Mouse (Mus musculus): ENCODE data around the gene Pepd. TPM values are rescaled to one million over a fixed set of nuclear protein-coding genes. Genes with fewer than 3 reads are reported as not detected.
A peak's percentile ranks its signal among the peaks of the same experiment; 100 is the strongest.

The Pepd gene
- polyA plus RNA-seq, 1 experiment from 2014 or later, result 68.4 TPM

DNA sequence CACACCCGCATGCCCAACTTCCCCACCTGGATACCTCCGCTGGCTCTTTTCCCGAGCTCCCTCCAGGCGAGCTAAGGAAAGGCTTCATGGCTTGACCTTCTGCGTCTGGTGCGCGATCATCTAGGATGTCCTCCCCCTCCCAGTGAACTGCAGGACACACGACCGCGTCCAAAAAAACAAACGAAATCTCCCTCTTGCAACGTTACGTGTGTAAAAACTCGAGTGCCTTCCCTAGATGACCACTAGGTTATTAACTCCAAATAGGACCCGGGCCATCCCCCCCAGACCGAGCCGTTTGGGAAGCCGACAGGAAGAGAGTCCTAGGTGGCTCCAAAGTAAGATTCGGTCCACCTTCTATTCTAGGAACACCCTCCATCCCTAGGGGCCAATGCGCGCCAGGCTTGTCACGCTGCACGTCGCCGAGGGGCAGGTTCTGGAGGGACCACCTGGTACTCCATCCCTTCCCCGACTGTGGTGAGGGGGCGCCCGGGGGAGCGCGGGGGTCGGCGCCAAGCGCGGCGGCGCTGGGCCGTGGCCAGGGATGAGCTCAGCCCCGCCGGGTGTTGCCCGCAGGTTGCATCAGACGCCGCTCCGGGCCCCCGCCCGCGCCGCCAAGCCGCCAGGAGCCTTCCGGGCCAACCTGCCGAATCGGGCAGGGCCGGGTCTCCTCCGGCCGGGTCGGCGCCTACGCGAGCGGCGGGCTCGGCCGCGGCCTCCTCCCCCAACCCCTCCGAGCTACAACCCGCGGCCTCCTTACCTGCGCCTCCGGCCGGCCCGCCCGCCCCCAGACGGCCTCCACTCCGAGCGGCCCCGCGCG is 143.6 kb downstream of the Pepd start:
- Histone ChIP-seq H3K36me3 (replicated peaks; ENCODE audit: control insufficient read depth, insufficient read depth, low read depth, low read length) (no peaks in the 10 kb centered on the region), H3K4me1 (ENCODE audit: control insufficient read depth, insufficient read depth, low read length) (0 out of 2 replicates have a peak, but pooled peaks cover 2% of the 10 kb centered on the region), H3K4me3 (ENCODE audit: low read depth, low read length) (peak overlapping the region; percentile 89), H3K9me3 (replicated peaks; ENCODE audit: control insufficient read depth, low read length) (no peaks in the 10 kb centered on the region), H3K9ac (replicated peaks; ENCODE audit: low read length) (peak overlapping the region; percentile 89), H3K27me3 (ENCODE audit: control insufficient read depth, insufficient read depth, low read length) (no peaks in the 10 kb centered on the region), H3K4me2 (ENCODE audit: low read depth, low read length) (peak overlapping the region; percentile 60), H3K27ac (replicated peaks; ENCODE audit: low read depth, low read length) (peak overlapping the region; percentile 72)
- DNase-seq (ENCODE audit: low spot score), result peak; percentile 53
- peak; percentile 95 for ATAC-seq (replicated peaks; ENCODE audit: insufficient number of reproducible peaks, low FRiP score, low TSS enrichment, low read depth)
- under 1% methylated on average over 53 of the region's 77 CpGs for WGBS

DNA sequence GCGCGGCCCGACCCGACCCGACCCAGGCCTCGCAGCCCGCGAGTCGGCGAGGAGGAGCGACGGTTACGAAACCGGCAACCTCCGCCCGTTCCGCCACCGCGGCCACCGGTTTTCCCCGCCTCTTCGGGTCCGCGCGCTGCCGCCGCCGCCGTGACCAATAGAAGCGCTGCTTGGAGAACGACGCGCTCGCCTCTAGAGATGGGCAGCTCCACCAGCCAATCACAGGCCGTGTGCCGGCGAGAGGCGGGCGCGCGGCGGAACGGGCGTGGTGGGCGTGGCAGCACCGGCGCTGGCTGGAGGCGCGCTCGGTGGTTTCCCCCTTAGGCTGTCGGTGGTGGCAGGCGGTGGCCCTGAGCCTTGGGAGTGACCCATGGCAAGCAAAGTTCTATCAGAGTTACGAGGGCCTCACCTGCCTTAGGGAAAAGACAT is 144.3 kb downstream of the Pepd start, which contains the start of gene Cebpg:
Gene Cebpg (minus strand): TSS at position 138 of the 429 bp plus-strand sequence.
- under 1% methylated on average over 47 of the region's 53 CpGs for WGBS
- Histone ChIP-seq H3K27me3 (ENCODE audit: control insufficient read depth, insufficient read depth, low read length) (no peaks in the 10 kb centered on the region), H3K4me3 (ENCODE audit: low read depth, low read length) (peak within 1 kb of the TSS; percentile 89), H3K4me2 (ENCODE audit: low read depth, low read length) (peak within 1 kb of the TSS; percentile 60), H3K27ac (replicated peaks; ENCODE audit: low read depth, low read length) (peak within 1 kb of the TSS; percentile 72), H3K9ac (replicated peaks; ENCODE audit: low read length) (peak within 1 kb of the TSS; percentile 89), H3K4me1 (ENCODE audit: control insufficient read depth, insufficient read depth, low read length) (0 out of 2 replicates have a peak, but pooled peaks cover 2% of the 10 kb centered on the region), H3K9me3 (replicated peaks; ENCODE audit: control insufficient read depth, low read length) (no peaks in the 10 kb centered on the region), H3K36me3 (replicated peaks; ENCODE audit: control insufficient read depth, insufficient read depth, low read depth, low read length) (no peaks in the 10 kb centered on the region)
- ATAC-seq (replicated peaks; ENCODE audit: insufficient number of reproducible peaks, low FRiP score, low TSS enrichment, low read depth), result peak; percentile 96
- peak; percentile 94 for DNase-seq (ENCODE audit: low spot score)

DNA sequence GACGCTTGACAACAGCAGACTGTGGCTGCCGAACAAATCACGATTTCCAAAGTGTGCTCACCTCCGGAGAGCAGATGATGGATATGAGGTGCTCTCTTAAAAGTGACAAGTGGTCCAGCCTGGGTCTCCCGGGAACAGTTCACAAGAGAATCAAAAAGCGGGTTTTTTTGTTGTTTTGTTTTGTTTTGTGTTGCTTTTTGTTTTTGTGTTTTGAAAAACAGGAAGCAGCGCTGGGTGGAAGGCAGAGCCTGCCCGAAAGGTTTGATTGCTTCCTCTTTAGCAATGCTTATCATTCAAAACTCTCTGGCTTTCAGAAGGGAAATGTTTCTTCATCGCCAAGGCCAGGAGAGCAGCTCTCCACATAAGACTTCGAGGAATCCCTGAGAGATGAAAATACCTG is 144.8 kb downstream of the Pepd start:
- H3K9ac ChIP-seq (replicated peaks; ENCODE audit: low read length), result peak overlapping the region; percentile 64
- no peaks in the 10 kb centered on the region for H3K9me3 ChIP-seq (replicated peaks; ENCODE audit: control insufficient read depth, low read length)
- ATAC-seq (replicated peaks; ENCODE audit: insufficient number of reproducible peaks, low FRiP score, low TSS enrichment, low read depth) (peak; percentile 7; the same call in 1 of the 2 replicates), DNase-seq (ENCODE audit: low spot score) (no peak)
- peak overlapping the region; percentile 89 for H3K4me3 ChIP-seq (ENCODE audit: low read depth, low read length)
- H3K36me3 ChIP-seq (replicated peaks; ENCODE audit: control insufficient read depth, insufficient read depth, low read depth, low read length), result no peaks in the 10 kb centered on the region
- 26% methylated on average over 10 of the region's 10 CpGs for WGBS
- H3K4me2 ChIP-seq (ENCODE audit: low read depth, low read length), result peak overlapping the region; percentile 60
- H3K4me1 ChIP-seq (ENCODE audit: control insufficient read depth, insufficient read depth, low read length), result 0 out of 2 replicates have a peak, but pooled peaks cover 2% of the 10 kb centered on the region
- no peaks in the 10 kb centered on the region for H3K27me3 ChIP-seq (ENCODE audit: control insufficient read depth, insufficient read depth, low read length)
- no peak overlapping the region for H3K27ac ChIP-seq (replicated peaks; ENCODE audit: low read depth, low read length)

DNA sequence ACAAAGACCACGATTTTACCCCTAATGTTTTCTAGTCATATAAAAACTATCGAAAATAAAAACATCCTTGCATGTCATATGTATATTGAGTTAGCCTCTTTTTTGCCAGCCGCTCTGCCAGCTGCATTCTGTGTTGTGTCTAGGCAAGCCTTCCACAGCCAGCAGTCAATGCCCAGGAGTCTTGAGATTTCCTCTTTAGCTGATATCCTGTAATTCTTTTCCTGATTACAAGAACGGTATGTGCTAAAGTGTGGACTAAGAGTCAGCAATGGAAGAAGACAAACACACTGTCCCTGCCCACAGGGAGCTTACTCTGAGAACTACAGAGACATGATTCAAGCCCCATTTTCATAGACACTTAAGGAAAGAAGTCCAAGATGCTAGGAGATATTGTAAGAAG is 145.4 kb downstream of the Pepd start:
- DNase-seq (ENCODE audit: low spot score), result no peak
- no peak overlapping the region for H3K4me3 ChIP-seq (ENCODE audit: low read depth, low read length)
- no peak overlapping the region for H3K27ac ChIP-seq (replicated peaks; ENCODE audit: low read depth, low read length)
- 83% methylated on average over 4 of the region's 4 CpGs for WGBS
- 0 out of 2 replicates have a peak, but pooled peaks cover 2% of the 10 kb centered on the region for H3K4me1 ChIP-seq (ENCODE audit: control insufficient read depth, insufficient read depth, low read length)
- no peaks in the 10 kb centered on the region for H3K36me3 ChIP-seq (replicated peaks; ENCODE audit: control insufficient read depth, insufficient read depth, low read depth, low read length)
- H3K9me3 ChIP-seq (replicated peaks; ENCODE audit: control insufficient read depth, low read length), result no peaks in the 10 kb centered on the region
- H3K27me3 ChIP-seq (ENCODE audit: control insufficient read depth, insufficient read depth, low read length), result no peaks in the 10 kb centered on the region
- ATAC-seq (replicated peaks; ENCODE audit: insufficient number of reproducible peaks, low FRiP score, low TSS enrichment, low read depth), result no peak
- H3K9ac ChIP-seq (replicated peaks; ENCODE audit: low read length), result 0 out of 2 replicates have a peak overlapping the region, but pooled peaks have one; percentile 8
- H3K4me2 ChIP-seq (ENCODE audit: low read depth, low read length), result no peak overlapping the region

DNA sequence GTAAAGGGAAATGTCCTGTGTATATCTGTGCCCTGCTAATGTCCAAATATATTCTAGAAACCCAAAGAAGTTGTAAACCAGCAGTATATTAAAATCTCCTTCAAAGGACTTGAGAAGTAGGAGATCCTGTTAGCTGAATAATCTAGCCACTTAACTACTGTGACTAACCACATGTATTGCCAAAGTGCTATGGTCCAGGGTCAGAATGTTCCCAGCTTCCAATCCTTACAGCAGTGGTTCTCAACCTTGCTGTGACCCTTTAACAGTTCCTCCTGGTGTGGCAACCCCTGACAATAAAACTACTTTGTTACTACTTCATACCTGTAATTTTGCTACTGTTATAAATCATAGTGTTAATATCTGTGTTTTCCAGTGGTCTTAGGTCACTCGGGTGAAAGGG is 146.2 kb downstream of the Pepd start:
- H3K4me3 ChIP-seq (ENCODE audit: low read depth, low read length), result no peak overlapping the region
- H3K27me3 ChIP-seq (ENCODE audit: control insufficient read depth, insufficient read depth, low read length), result no peaks in the 10 kb centered on the region
- DNase-seq (ENCODE audit: low spot score), result no peak
- H3K9ac ChIP-seq (replicated peaks; ENCODE audit: low read length), result no peak overlapping the region
- no peak for ATAC-seq (replicated peaks; ENCODE audit: insufficient number of reproducible peaks, low FRiP score, low TSS enrichment, low read depth)
- no peaks in the 10 kb centered on the region for H3K36me3 ChIP-seq (replicated peaks; ENCODE audit: control insufficient read depth, insufficient read depth, low read depth, low read length)
- no peaks in the 10 kb centered on the region for H3K9me3 ChIP-seq (replicated peaks; ENCODE audit: control insufficient read depth, low read length)
- H3K27ac ChIP-seq (replicated peaks; ENCODE audit: low read depth, low read length), result no peak overlapping the region
- no peak overlapping the region for H3K4me2 ChIP-seq (ENCODE audit: low read depth, low read length)
- 0 out of 2 replicates have a peak, but pooled peaks cover 2% of the 10 kb centered on the region for H3K4me1 ChIP-seq (ENCODE audit: control insufficient read depth, insufficient read depth, low read length)
- WGBS, result 86% methylated on average over 1 of the region's 1 CpGs

DNA sequence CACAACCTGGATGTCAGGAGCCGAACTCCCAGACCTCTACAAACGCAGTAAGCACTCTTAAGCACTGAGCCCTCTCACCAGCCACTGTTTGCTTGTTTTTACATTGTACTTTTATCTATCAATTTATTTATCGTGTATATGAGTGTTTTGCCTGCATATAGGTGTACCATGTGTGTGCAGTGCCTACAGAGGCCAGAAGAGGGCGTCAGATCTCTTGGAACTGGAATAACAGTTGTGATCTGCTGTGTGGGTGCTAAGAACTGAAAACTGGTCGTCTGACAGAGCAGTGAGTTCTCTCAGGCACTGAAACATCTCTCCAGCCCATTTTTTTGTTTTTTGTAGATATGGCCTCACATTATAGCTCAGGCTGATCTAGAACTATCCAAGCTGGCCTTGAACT is 147.3 kb downstream of the Pepd start:
- Histone ChIP-seq H3K9ac (replicated peaks; ENCODE audit: low read length) (no peak overlapping the region), H3K4me1 (ENCODE audit: control insufficient read depth, insufficient read depth, low read length) (0 out of 2 replicates have a peak, but pooled peaks cover 2% of the 10 kb centered on the region), H3K27me3 (ENCODE audit: control insufficient read depth, insufficient read depth, low read length) (no peaks in the 10 kb centered on the region), H3K36me3 (replicated peaks; ENCODE audit: control insufficient read depth, insufficient read depth, low read depth, low read length) (no peaks in the 10 kb centered on the region), H3K4me2 (ENCODE audit: low read depth, low read length) (no peak overlapping the region), H3K4me3 (ENCODE audit: low read depth, low read length) (no peak overlapping the region), H3K27ac (replicated peaks; ENCODE audit: low read depth, low read length) (no peak overlapping the region), H3K9me3 (replicated peaks; ENCODE audit: control insufficient read depth, low read length) (no peaks in the 10 kb centered on the region)
- ATAC-seq (replicated peaks; ENCODE audit: insufficient number of reproducible peaks, low FRiP score, low TSS enrichment, low read depth), result no peak
- no peak for DNase-seq (ENCODE audit: low spot score)
- 65% methylated on average over 5 of the region's 5 CpGs for WGBS

DNA sequence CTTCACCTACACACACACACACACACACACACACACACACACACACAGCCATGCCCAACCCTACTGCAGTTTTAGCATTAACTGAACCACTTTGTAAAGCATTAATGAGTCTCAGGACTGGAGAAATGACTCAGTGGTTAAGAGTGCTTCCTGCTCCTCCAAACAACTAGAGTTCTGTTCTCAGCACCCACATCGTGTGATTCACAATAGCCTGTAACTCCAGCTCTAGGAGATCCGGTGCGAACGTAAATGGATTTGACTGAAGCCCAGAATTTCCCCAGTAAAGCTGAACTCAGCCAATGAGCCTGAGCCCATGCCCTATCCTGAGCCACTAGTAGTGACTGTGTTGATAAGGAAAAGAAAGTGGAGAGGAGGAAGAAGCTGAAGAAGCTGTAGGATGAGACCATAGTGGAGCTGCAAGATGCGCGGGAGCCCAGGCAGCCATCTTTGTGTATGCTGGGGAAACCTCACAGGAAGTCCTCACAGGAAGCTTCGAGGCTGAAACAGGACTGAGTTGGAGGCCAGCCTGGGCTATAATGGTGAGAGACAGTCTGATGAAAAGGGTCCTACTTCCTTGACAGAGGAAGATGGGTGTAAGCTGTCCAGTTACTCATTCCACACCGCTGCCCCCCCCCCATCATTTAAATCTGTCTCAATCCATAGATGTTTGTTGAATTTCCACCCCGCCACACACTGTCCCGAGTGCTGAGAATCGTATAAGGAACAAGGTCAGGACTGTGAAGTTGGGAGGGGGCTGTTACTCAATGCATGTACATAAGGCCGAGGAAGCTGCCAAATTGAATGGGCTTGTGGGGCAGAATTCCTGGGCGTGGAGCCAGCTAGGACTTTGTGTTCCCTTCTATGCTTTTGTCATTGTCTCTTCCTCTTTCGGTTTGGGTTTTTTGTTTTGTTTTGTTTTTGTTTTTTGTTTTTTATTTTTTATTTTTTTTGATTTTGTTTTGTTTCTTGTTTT is 152.4 kb downstream of the Pepd start:
- no peak for ATAC-seq (replicated peaks; ENCODE audit: insufficient number of reproducible peaks, low FRiP score, low TSS enrichment, low read depth)
- Histone ChIP-seq H3K9ac (replicated peaks; ENCODE audit: low read length) (no peak overlapping the region), H3K4me1 (ENCODE audit: control insufficient read depth, insufficient read depth, low read length) (no peaks in the 10 kb centered on the region), H3K36me3 (replicated peaks; ENCODE audit: control insufficient read depth, insufficient read depth, low read depth, low read length) (no peaks in the 10 kb centered on the region), H3K27me3 (ENCODE audit: control insufficient read depth, insufficient read depth, low read length) (no peaks in the 10 kb centered on the region), H3K9me3 (replicated peaks; ENCODE audit: control insufficient read depth, low read length) (no peaks in the 10 kb centered on the region), H3K4me3 (ENCODE audit: low read depth, low read length) (no peak overlapping the region), H3K4me2 (ENCODE audit: low read depth, low read length) (no peak overlapping the region), H3K27ac (replicated peaks; ENCODE audit: low read depth, low read length) (no peak overlapping the region)
- WGBS, result 84% methylated on average over 14 of the region's 14 CpGs
- DNase-seq (ENCODE audit: low spot score), result no peak

All from embryonic facial prominence, embryonic 11.5 days (tissue).